Mouse (Mus musculus) leukemia stem cell, adult 10-12 weeks (primary cell): ENCODE measurements around the gene Gnl1. TPM values are rescaled to one million over a fixed set of nuclear protein-coding genes. Genes with fewer than 3 reads are reported as not detected.

Experiments
- polyA plus RNA-seq: library from polyadenylated mRNA; stranded (reverse); fragments of >175 nt; gene quantifications from 2 replicates; pipeline ENCODE4 v1.2.3, GENCODE M21; 2012; ENCODE audit warnings: low replicate concordance

The Gnl1 gene
- 57.8 and 75.8 TPM in 2 replicates for polyA plus RNA-seq

DNA sequence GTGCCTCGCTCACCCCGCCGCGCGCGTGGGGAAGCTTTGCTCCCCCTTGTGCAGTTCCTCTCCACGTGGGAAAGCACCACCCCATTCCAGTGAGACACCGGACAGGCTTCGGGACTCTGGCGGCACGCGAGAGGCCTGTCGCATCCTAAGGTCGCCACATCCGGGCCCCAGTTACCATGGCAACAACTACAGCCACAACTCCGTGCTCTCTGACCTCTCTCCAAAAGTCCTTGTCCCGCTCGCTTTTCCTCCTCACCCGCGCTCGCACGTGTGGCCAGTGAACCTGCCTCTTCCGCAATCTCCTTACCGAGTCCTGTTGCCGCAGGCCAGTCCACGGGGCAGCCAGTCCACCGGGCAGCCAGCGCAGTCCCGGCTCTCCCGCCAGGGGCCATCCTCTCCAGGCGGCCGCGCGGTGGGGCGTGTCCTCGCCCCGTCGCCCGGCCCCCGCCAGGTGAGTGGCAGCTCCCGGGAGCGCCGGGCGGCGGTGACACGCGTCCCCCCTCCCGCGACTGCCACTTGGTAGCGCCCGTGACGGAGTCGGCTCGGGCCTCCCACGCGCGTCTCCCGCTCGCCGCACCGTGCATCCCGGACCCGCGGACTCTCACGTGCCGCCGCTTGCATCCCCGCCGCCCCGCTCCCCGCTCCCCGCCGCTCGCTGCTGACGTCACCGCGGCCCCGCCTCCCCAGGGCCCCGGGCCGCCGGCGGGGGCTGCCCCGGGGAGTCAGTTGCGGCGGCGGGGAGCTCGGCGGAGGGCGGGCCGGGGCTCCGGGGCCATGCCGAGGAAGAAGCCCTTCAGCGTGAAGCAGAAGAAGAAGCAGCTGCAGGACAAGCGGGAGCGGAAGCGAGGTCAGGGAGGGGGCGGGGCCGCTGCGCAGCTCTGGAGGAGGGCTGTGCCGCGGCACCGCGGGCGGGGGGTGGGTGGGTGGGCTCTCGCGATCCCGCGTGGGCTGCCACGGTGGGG lies at the start of gene Gnl1, which contains the start of gene Prr3:
Gene Gnl1, plus strand, starts transcription at position 451 of the 962 bp plus-strand sequence.
Gene Prr3, minus strand, starts transcription at position 836 of the 962 bp plus-strand sequence.

DNA sequence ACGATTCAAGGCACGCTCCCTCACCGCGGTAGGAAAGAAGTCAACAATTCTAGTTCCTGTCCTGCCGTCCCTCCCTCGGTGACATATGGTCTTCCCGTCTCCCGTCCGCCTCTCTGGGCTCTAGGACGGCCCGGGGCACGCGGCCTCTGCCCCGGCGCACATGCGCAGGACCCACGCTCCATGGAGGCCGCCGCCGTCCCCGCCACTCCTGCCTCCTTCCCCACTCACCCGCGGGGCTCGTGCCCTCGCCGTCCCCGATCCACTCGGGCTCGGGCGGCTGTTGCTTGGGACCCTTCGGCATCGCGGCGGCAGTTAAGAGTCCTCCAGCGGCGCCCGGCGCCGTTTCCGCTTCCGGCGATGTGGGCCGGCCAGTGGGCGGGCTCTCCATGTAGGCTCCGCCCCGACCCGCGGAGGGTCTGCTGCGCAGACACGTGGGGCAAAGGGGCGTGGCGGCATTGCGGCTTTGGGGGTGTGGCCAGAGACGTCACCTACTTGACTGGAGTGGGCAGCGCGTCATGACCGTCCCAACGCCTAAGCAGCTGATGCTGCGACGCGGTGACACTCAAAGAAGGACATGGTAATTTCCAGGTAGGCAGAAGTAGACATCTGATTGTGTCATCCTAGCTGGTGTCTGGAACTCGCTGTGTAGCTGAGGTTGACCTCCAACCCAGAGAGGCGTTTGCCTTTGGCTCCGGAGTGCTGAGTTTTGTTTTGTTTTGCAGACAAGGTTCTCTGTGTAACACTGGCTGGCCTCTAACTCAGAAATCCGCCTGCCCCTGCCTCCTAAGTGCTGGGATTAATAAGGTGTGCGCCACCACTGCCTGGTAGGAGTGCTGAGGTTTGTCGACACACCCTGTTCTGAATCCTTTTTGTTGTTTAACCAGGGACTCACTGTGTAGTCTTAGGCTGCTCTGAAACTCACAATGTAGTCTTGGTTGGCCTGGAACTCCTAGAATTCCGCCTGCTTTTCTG lies 9.9 kb upstream of the Gnl1 start, which contains the start of gene Abcf1:
Gene Abcf1, minus strand, starts transcription at position 344 of the 972 bp plus-strand sequence.

DNA sequence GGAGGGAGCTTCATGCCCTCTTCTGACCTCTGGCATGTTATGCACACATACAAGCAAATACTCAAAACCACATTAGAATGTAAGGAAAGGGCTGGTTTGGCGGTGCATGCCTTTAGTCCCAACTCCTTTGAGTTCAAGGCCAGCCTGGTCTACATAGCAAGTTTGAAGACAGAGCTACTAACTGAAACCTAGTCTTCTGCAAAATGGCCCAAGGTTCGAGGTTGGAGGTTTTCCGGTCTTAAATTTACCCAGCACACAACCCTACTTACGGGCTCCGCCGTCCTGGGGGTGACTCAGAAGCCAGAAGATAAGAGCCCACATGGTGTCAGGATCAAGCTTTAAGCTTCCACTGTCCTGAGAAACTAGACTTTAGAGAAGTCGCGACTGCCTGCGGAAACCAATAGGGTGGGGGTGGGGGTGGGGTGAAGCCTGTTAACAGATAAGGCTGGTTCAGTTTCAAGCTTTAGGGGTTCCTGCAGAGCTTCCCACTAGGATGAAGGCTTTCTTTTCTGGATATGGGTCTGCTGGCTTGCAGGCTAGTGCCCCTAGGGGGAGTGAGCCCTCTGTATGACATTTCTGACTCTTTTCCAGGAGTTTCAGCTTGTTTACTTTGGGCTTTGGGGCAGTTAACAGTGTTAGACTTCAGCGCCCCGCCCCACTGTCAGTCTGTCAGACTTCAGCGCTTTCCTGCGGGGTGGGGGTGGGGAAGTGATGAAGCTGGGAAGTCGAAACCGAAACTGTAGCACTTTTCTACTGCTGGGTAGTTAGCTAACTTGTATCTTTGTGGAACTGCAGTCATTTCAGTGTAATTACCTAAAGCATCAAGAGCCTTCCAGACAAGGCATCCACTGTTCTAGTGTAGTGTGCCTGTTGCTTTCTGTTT lies 40.8 kb downstream of the Gnl1 start, which contains the start of gene H2-T24:
Gene H2-T24, minus strand, starts transcription at position 370 of the 883 bp plus-strand sequence.

DNA sequence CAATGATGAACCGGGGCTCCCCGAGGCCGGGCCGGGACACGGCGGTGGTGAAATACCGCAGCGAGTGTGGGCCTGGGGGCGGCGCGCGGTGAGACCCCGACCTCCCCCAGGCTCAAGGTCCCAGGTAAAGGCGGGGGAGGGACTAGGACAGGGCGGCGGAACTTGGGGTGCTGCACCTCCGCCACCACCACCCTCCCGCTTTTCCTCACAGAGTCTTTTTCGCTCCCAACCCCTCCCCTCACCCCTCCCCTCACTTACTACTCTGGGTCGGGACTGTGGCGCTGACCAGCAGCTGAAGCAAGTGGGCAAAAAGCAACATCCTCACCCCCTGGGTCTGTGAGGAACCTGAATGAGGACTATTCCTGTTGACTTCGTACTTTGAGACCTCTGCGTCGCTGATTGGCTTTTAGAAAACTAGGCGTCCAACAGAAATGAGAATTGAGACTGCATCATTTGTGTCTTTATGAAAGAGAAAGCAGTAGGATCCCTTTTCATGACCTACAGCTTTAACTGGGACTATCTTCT lies 52.8 kb downstream of the Gnl1 start, which contains the start of gene H2-T23:
Gene H2-T23, minus strand, starts transcription at position 505 of the 525 bp plus-strand sequence.

Other genes starting within 250 kb of the Gnl1 start
- gene Ier3, start 158.2 kb upstream of the Gnl1 start, polyA plus RNA-seq, result 13.5 and 25.1 TPM in 2 replicates
- 15.9 and 21.2 TPM in 2 replicates for gene Flot1, start 156.6 kb upstream of the Gnl1 start, polyA plus RNA-seq
- gene Tubb5, start 141.5 kb upstream of the Gnl1 start, polyA plus RNA-seq, result 56.2 and 381 TPM in 2 replicates
- 7.6 and 23.3 TPM in 2 replicates for gene Mdc1, start 138.3 kb upstream of the Gnl1 start, polyA plus RNA-seq
- gene Nrm, start 118.5 kb upstream of the Gnl1 start, polyA plus RNA-seq, result 6.1 and 21.0 TPM in 2 replicates
- gene Ppp1r18, start 114.3 kb upstream of the Gnl1 start, polyA plus RNA-seq, result 60.9 and 104 TPM in 2 replicates
- 47.3 and 54.9 TPM in 2 replicates for gene Dhx16, start 100.0 kb upstream of the Gnl1 start, polyA plus RNA-seq
- gene 2310061I04Rik, start 82.4 kb upstream of the Gnl1 start, polyA plus RNA-seq, result 442 and 598 TPM in 2 replicates
- gene Atat1, start 69.8 kb upstream of the Gnl1 start, polyA plus RNA-seq, result 27.0 and 29.6 TPM in 2 replicates
- 6.0 and 7.8 TPM in 2 replicates for gene Mrps18b, start 63.5 kb upstream of the Gnl1 start, polyA plus RNA-seq
- 43.9 and 58.4 TPM in 2 replicates for gene Ppp1r10, start 63.4 kb upstream of the Gnl1 start, polyA plus RNA-seq
- gene Abcf1, start 10.1 kb upstream of the Gnl1 start, polyA plus RNA-seq, result 59.2 and 180 TPM in 2 replicates
- 12.4 and 15.2 TPM in 2 replicates for gene Prr3, start 385 bp downstream of the Gnl1 start, polyA plus RNA-seq
- 13.9 and 21.8 TPM in 2 replicates for gene H2-T24, start 40.7 kb downstream of the Gnl1 start, polyA plus RNA-seq
- 71.1 and 96.8 TPM in 2 replicates for gene H2-T23, start 53.0 kb downstream of the Gnl1 start, polyA plus RNA-seq
- 8.8 and 13.7 TPM in 2 replicates for gene H2-T22, start 62.9 kb downstream of the Gnl1 start, polyA plus RNA-seq
- gene Gm6034, start 63.1 kb downstream of the Gnl1 start, polyA plus RNA-seq, result not detected in 2 replicates
- 39.1 and 40.3 TPM in 2 replicates for gene Gm11127, start 78.5 kb downstream of the Gnl1 start, polyA plus RNA-seq
- gene Gm19684, start 141.8 kb downstream of the Gnl1 start, polyA plus RNA-seq, result not detected in 2 replicates
- 0.30 TPM in 1 of 2 replicates, not detected in the other for gene Gm7030, start 149.6 kb downstream of the Gnl1 start, polyA plus RNA-seq
- gene Gm8909, start 188.7 kb downstream of the Gnl1 start, polyA plus RNA-seq, result 0.54 TPM in 1 of 2 replicates, not detected in the other
- not detected in 2 replicates for gene H2-T3, start 210.4 kb downstream of the Gnl1 start, polyA plus RNA-seq